Mouse (Mus musculus): Measurements from ENCODE around the gene Ap1m2.
"Not testable (repeated sequence)": the region's sequence is repeated elsewhere in the genome, so short reads cannot be mapped to it uniquely, and the experiment has no call there.

Ap1m2 gene

GRCm38 (mm10) chr9:21327569-21327968 lies 15.4 kb upstream of the Ap1m2 start:
- DNase-seq (ENCODE audit: inconsistent ontology term) = no peak

GRCm38 (mm10) chr9:21324269-21324668 lies 12.1 kb upstream of the Ap1m2 start:
- no peak for DNase-seq (ENCODE audit: inconsistent ontology term)

GRCm38 (mm10) chr9:21322917-21323297 lies 10.8 kb upstream of the Ap1m2 start:
- not testable (repeated sequence) for DNase-seq (ENCODE audit: inconsistent ontology term)

- no peak for DNase-seq (ENCODE audit: inconsistent ontology term)
Observed at GRCm38 (mm10) chr9:21322211-21322916, 10.2 kb upstream of the Ap1m2 start.

GRCm38 (mm10) chr9:21321513-21321835 lies 9.3 kb upstream of the Ap1m2 start:
- no peak for DNase-seq (ENCODE audit: inconsistent ontology term)

- DNase-seq (ENCODE audit: inconsistent ontology term) = peak; percentile 95
Observed at GRCm38 (mm10) chr9:21320619-21321512, 8.7 kb upstream of the Ap1m2 start, which contains the start of gene Slc44a2. Gene Slc44a2, plus strand, starts transcription at chr9:21320698.

- DNase-seq (ENCODE audit: inconsistent ontology term) = peak; percentile 22
Observed at GRCm38 (mm10) chr9:21320280-21320618, 8.1 kb upstream of the Ap1m2 start.

- no peak for DNase-seq (ENCODE audit: inconsistent ontology term)
Observed at GRCm38 (mm10) chr9:21319503-21319902, 7.4 kb upstream of the Ap1m2 start.

- DNase-seq (ENCODE audit: inconsistent ontology term) = no peak
Observed at GRCm38 (mm10) chr9:21318792-21319191, 6.7 kb upstream of the Ap1m2 start.

- DNase-seq (ENCODE audit: inconsistent ontology term) = no peak
Observed at GRCm38 (mm10) chr9:21316696-21317095, 4.6 kb upstream of the Ap1m2 start.

- peak; percentile 60 for DNase-seq (ENCODE audit: inconsistent ontology term)
Observed at GRCm38 (mm10) chr9:21315421-21315820, 3.3 kb upstream of the Ap1m2 start.

GRCm38 (mm10) chr9:21314367-21315140 lies 2.4 kb upstream of the Ap1m2 start:
- DNase-seq (ENCODE audit: inconsistent ontology term) = no peak

GRCm38 (mm10) chr9:21313394-21313793 lies 1.3 kb upstream of the Ap1m2 start:
- peak; percentile 81 for DNase-seq (ENCODE audit: inconsistent ontology term)

- no peak for DNase-seq (ENCODE audit: inconsistent ontology term)
Observed at GRCm38 (mm10) chr9:21311695-21312094, 442 bp downstream of the Ap1m2 start.

GRCm38 (mm10) chr9:21309150-21309741 lies 2.9 kb downstream of the Ap1m2 start:
- DNase-seq (ENCODE audit: inconsistent ontology term) = no peak

GRCm38 (mm10) chr9:21305065-21305464 lies 7.1 kb downstream of the Ap1m2 start:
- DNase-seq (ENCODE audit: inconsistent ontology term) = no peak

GRCm38 (mm10) chr9:21299014-21299413 lies 13.1 kb downstream of the Ap1m2 start:
- no peak for DNase-seq (ENCODE audit: inconsistent ontology term)

- DNase-seq (ENCODE audit: inconsistent ontology term) = no peak
Observed at GRCm38 (mm10) chr9:21292271-21292670, 19.9 kb downstream of the Ap1m2 start.

- not testable (repeated sequence) for DNase-seq (ENCODE audit: inconsistent ontology term)
Observed at GRCm38 (mm10) chr9:21291868-21292267, 20.3 kb downstream of the Ap1m2 start.

- DNase-seq (ENCODE audit: inconsistent ontology term) = peak; percentile 100
Observed at GRCm38 (mm10) chr9:21291022-21291787, 20.9 kb downstream of the Ap1m2 start, which contains the start of gene Cdkn2d. Gene Cdkn2d, minus strand, starts transcription at chr9:21291407.

GRCm38 (mm10) chr9:21290589-21290988 lies 21.5 kb downstream of the Ap1m2 start:
- DNase-seq (ENCODE audit: inconsistent ontology term) = no peak
